Comparison of ENCODE assay signal across 20 mouse cellular contexts in genomic region chr2:110426881-110427280, GRCm38 (mm10).
A peak's percentile ranks its signal among the peaks of the same experiment; 100 is the strongest.
DNase-seq lines count a peak whose midpoint lies in the region; ATAC-seq and TF ChIP-seq lines count a peak whose summit lies in the region.
"Had no signal": no experiment of that assay in that cellular context is flagged by ENCODE, and none has a peak within 500 bp of the region (broad histone marks: within the 10 kb centered on the region; RNA-seq: fewer than 3 reads in every experiment).

No protein-coding gene starts in this region.

- TF ChIP-seq CTCF in midbrain, postnatal 0 days (IDR thresholded peaks at IDR 0.05), result no peak

- no peak overlapping the region for H3K9ac ChIP-seq in lung, embryonic 16.5 days (ENCODE audit: low read length)
- no peak overlapping the region for H3K9ac ChIP-seq in midbrain, postnatal 0 days (replicated peaks; ENCODE audit: low read length, poor library complexity, severe bottlenecking)
- H3K9ac ChIP-seq: forebrain, postnatal 0 days; hindbrain, embryonic 13.5 days; limb, embryonic 12.5 days; neural tube, embryonic 12.5 days had no signal

- peak; percentile 77 for ATAC-seq in lung, embryonic 16.5 days (ENCODE audit: low read depth)
- no peak for ATAC-seq in midbrain, postnatal 0 days (ENCODE audit: low FRiP score)
- ATAC-seq: CD4-positive, CD25-positive, alpha-beta regulatory T cell, adult 4 months; forebrain, postnatal 0 days; intestine, embryonic 16.5 days had no signal

- no peak overlapping the region for H3K27ac ChIP-seq in lung, embryonic 16.5 days (ENCODE audit: low read length)
- H3K27ac ChIP-seq in midbrain, postnatal 0 days (ENCODE audit: low read depth, low read length), result no peak overlapping the region
- H3K27ac ChIP-seq: heart, adult 2 months; hindbrain, embryonic 13.5 days; layer of hippocampus, adult 2 months; left cerebral cortex, adult 2 months; limb, embryonic 12.5 days; neural tube, embryonic 12.5 days had no signal

- H3K36me3 ChIP-seq in lung, embryonic 16.5 days (ENCODE audit: control insufficient read depth, insufficient read depth, low read length), result no peaks in the 10 kb centered on the region
- no peaks in the 10 kb centered on the region for H3K36me3 ChIP-seq in midbrain, postnatal 0 days (ENCODE audit: insufficient read depth, low read length)
- H3K36me3 ChIP-seq: hindbrain, embryonic 13.5 days; limb, embryonic 12.5 days; neural tube, embryonic 12.5 days had no signal

- H3K27me3 ChIP-seq in lung, embryonic 16.5 days (ENCODE audit: control insufficient read depth, insufficient read depth, low read depth, low read length), result no peaks in the 10 kb centered on the region
- no peaks in the 10 kb centered on the region for H3K27me3 ChIP-seq in midbrain, postnatal 0 days (ENCODE audit: insufficient read depth, low read length)
- H3K27me3 ChIP-seq: hindbrain, embryonic 13.5 days; limb, embryonic 12.5 days; neural tube, embryonic 12.5 days had no signal

- no peaks in the 10 kb centered on the region for H3K9me3 ChIP-seq in lung, embryonic 16.5 days (ENCODE audit: control insufficient read depth, low read length)
- no peaks in the 10 kb centered on the region for H3K9me3 ChIP-seq in midbrain, postnatal 0 days (ENCODE audit: low read length)
- H3K9me3 ChIP-seq: hindbrain, embryonic 13.5 days; limb, embryonic 12.5 days; neural tube, embryonic 12.5 days had no signal

- DNase-seq in gastrocnemius, postnatal 25 days, result peak; percentile 21
- no peak for DNase-seq in gastrocnemius, postnatal 4 days (ENCODE audit: low spot score in 2 of 2)
- peak; percentile 11 for DNase-seq in testis, postnatal 14 days (ENCODE audit: low spot score)
- no peak for DNase-seq in testis, postnatal 10 days (ENCODE audit: low spot score)
- DNase-seq in Muller cell, postnatal 12 days (ENCODE audit: inconsistent ontology term), result no peak
- DNase-seq in midbrain, postnatal 0 days (ENCODE audit: low spot score), result no peak
- DNase-seq: cerebellum, adult 11 months; cerebellum, postnatal 36 days; forebrain, postnatal 0 days; right cerebral cortex, postnatal 14 days; thymus, adult 18-20 months had no signal

- 45% methylated on average over 4 of the region's 4 CpGs for WGBS in lung, embryonic 16.5 days
- 35% methylated on average over 4 of the region's 4 CpGs for WGBS in midbrain, postnatal 0 days

- H3K4me2 ChIP-seq in lung, embryonic 16.5 days (ENCODE audit: low read depth, low read length), result no peak overlapping the region
- H3K4me2 ChIP-seq in midbrain, postnatal 0 days (ENCODE audit: low read depth, low read length, poor library complexity, severe bottlenecking), result no peak overlapping the region
- H3K4me2 ChIP-seq: hindbrain, embryonic 13.5 days; limb, embryonic 12.5 days; neural tube, embryonic 12.5 days had no signal

- no peaks in the 10 kb centered on the region for H3K4me1 ChIP-seq in lung, embryonic 16.5 days (replicated peaks; ENCODE audit: control insufficient read depth, insufficient read depth, low read length)
- H3K4me1 ChIP-seq in midbrain, postnatal 0 days (ENCODE audit: insufficient read depth, low read length), result no peaks in the 10 kb centered on the region
- H3K4me1 ChIP-seq: hindbrain, embryonic 13.5 days; limb, embryonic 12.5 days; neural tube, embryonic 12.5 days had no signal

- no peak overlapping the region for H3K4me3 ChIP-seq in lung, embryonic 16.5 days (ENCODE audit: low read length)
- no peak overlapping the region for H3K4me3 ChIP-seq in midbrain, postnatal 0 days (ENCODE audit: low read depth, low read length)
- H3K4me3 ChIP-seq: heart, adult 2 months; hindbrain, embryonic 13.5 days; layer of hippocampus, adult 2 months; left cerebral cortex, adult 2 months; limb, embryonic 12.5 days; neural tube, embryonic 12.5 days had no signal

Comparison
In these comparisons a context has a peak if more than half of its experiments do, and no peak if none do; other contexts are left out.
1. DNase-seq: peak in gastrocnemius, postnatal 25 days (single experiment) and testis, postnatal 14 days (single experiment); none in gastrocnemius, postnatal 4 days (0 of 2), testis, postnatal 10 days (single experiment), Muller cell, postnatal 12 days (single experiment) and midbrain, postnatal 0 days (single experiment).